Mouse (Mus musculus): ENCODE measurements around the gene Ctnna2.
A peak's percentile ranks its signal among the peaks of the same experiment; 100 is the strongest.

Gene Ctnna2

DNA sequence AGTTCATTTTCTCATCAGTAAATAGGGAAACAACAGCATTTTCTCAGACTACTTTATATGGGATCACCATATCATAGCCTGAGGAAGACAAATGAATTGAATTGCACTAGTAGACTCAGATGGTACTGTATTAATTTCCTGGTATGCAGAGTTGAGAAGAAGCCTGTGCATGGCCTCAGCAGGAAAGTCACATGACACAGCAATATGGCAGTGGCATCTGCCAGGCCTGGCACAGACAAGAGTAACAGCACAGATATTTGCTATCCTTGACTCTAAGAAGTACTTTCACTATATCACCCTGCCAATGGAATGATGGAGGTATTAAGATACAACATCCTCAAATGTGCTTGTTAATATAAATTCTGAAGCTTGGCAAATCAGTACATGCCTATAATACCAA, 553.8 kb downstream of the Ctnna2 start:
- no peak for DNase-seq (ENCODE audit: low spot score in 2 of 2)

DNA sequence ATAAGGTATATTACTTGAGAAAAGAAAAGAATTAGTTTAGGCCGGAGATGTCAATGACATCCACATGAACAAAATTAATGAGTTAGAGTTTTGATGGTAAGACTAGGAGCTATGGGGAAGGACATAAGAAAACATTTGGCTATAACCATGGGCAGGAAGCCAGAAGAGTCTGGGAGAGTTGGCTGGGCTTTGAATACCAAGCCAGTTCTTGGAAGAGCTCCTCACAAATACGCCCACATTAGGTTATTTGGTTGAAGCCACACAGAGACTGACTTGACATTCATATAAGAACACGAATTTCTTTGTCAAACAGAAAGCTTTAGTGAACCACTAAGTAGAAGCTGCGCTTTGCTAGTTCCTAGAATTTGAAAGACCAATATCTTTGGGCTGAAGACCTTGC, 554.7 kb downstream of the Ctnna2 start:
- no peak for DNase-seq (ENCODE audit: low spot score in 2 of 2)

DNA sequence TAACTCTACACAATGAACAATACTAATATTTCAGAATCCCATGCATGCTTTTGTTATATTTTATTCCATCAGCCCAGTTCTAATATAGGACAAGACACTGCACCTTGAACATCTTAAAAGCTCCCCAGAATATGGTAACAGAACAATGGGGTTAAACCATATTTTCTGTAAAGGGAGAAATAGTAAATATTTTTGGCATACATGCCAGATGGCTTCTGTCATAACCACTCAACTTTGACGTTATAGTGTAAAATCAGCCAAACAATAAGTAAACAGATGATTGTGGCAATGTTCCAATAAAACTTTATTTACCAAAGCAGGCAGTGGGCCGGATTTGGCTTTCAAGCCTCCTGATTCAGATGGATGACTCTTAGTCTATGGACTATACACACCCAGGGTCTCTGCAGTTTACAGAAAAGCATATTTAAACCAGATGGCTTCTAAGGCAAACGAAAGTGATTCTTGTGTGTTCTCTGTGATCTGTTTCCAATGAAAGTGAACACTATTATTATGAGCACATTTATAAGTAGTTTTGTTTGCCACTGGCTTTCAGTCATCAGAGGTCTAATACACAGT, 557.8 kb downstream of the Ctnna2 start:
- no peak for DNase-seq (ENCODE audit: low spot score in 2 of 2)

DNA sequence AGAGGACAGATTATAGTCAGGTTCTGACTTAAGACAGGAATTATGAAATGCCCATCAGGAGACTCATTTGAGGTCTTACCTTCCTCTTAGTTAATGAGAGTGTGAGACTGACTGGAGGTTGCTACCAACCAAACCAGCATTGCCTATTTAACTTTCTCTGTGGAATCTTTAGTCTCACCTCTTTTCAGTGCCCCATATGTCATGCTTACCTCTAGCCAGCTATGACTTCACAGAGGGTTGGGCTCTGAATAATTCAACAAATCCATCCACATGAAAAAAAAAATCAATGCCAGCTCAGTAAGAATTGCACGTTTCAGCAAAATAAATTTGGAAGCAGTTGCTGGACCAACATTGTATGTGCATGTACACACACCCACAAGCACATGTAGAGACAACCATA, 562.5 kb downstream of the Ctnna2 start:
- no peak for DNase-seq (ENCODE audit: low spot score in 2 of 2)

DNA sequence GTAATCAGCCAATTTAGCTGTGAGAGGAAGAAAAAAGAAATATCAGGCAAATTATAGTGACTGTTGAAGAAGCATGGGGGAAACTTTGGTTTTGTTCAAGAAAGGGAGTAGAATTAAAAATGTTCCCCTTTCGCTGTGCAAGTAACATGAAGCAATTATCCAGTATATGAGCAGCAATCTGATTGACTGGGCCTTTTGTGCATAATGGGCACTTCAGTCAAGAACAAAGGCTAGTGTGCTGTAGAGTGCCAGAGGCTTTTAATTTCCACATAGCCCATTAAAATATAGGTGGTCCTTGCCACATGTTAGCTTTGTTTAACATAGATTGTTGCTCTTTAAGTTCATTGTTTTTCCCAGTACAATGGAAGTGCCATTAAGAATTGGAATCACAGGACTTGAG, 566.0 kb downstream of the Ctnna2 start:
- DNase-seq (ENCODE audit: low spot score in 2 of 2), result no peak

DNA sequence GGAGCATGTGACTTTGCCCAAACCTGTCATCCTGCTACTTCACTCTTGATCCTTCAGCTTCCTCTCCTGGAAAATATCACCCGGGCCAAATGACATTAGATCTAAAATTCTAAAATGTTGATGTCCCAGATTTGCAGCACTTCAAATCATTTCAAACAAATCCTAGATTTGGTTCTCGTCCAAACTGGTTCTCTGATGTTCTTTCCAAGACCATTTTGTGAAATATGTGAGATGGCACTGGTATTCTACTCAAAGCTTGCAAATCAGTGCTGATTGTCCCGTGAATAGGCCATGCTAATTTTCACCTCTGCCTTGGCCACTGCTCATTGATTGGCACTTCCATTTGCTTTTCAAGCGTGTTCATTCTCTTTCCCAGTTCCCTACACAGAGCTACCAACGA, 571.0 kb downstream of the Ctnna2 start:
- DNase-seq (ENCODE audit: low spot score in 2 of 2), result no peak

DNA sequence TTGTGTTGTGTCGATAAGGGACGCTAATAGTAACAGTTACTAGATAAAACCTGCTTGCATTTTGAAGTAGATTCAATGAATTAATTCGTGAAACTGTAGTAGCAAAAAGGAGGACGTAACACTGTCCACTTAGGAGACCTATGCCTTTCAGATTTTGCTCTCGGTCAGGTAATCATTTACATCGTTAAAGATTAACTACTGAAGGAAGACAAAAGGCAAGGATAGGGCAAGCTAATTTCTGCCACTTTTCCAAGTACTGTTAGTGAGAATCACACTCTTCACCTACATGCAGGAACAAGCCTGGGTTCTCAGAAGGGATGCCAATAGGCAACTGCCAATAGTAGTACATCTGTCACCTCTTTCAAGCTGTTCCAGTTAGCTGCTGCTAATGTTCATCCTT, 578.7 kb downstream of the Ctnna2 start:
- DNase-seq (ENCODE audit: low spot score in 2 of 2), result no peak

DNA sequence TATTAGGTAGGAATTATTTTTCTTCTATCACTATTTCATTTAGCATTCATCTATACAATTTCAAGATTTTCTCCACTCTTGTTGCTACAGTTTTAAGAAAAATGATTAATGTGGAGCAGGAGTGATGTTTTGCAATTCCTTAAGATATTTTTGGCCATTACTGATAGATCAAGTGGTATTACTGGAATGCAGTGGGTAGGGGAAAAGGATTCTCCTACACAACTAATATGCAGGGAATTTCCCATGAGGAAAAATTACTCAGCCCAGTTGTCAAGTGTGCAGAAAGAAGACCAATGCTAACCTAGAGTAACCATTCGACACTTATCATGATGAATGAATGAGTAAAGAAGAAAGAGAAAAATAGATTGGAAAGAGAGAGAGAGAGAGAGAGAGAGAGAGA, 587.8 kb downstream of the Ctnna2 start:
- DNase-seq (ENCODE audit: low spot score in 2 of 2), result no peak

DNA sequence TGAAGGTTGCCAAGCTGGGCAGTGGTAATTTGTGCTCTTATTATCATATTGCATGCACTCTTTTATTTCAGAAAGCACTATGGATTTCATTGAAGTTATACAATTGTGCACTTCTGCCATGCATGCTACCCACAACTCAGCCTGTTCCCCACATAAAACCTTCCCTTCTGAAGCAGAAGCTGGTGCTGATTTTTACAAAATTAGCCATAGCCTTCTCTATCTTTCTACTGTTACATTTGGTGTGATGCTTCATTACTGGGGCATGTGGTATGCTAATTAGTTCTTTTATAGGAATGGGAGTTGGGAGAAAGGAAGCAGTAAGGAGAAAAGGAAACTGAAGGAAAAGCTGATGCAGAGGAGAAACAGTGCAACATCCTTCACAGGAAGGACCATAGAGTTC, 598.2 kb downstream of the Ctnna2 start:
- DNase-seq (ENCODE audit: low spot score in 2 of 2), result no peak

DNA sequence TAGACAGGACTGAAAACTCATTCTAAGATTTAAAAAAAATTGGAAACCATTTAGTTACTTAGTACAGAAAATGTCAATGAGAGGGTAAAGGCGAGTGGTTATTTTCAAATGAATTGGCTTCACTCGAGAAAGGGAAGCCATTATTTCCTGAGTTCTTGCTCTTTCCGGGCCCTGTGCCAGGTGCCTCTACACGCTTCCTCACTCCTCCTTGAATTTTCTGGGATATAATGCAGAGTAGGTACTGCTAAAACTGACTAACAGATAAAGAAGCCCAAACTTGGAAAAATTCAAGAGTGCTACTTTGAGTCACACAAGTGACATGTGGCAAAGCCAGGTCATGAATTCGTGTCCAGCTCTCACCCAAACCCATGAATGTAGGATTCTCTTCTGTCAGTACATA, 606.4 kb downstream of the Ctnna2 start:
- DNase-seq (ENCODE audit: low spot score in 2 of 2), result no peak

DNA sequence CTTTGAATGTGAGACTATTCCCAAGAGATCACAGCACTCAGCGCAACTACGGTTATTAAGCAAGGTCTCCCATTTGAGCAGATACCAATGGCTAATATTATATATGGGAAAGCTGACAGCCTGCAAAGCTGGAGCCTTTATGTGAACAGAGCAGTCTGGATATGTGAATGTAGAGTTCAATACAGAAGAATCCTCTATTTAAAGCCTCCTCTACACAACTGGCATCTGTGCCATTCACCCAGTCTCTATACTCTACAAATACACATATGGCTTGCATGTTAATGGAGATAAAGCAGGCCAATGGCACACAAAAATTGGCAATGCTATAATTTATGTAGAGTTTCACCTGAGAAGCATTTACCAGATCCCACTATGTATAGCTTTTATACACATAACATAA, 608.4 kb downstream of the Ctnna2 start:
- DNase-seq (ENCODE audit: low spot score in 2 of 2), result no peak

DNA sequence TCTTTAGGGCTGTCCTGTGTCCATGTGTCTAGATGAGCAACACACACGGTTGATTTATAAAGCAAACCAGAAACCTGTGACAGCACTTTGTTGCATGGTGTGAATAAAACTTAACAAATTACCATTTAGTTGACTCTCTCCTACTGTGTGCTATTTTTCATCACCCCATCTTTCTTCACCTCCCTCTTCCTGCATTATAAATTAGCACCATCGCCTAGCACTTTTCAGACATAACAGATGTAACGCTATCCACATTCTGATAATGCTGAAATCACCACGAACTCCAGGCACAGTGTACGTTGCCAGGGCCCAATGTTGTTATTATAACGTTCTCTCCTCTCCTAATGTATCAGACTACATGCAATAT, 621.0 kb downstream of the Ctnna2 start:
- no peak for DNase-seq (ENCODE audit: low spot score in 2 of 2)

DNA sequence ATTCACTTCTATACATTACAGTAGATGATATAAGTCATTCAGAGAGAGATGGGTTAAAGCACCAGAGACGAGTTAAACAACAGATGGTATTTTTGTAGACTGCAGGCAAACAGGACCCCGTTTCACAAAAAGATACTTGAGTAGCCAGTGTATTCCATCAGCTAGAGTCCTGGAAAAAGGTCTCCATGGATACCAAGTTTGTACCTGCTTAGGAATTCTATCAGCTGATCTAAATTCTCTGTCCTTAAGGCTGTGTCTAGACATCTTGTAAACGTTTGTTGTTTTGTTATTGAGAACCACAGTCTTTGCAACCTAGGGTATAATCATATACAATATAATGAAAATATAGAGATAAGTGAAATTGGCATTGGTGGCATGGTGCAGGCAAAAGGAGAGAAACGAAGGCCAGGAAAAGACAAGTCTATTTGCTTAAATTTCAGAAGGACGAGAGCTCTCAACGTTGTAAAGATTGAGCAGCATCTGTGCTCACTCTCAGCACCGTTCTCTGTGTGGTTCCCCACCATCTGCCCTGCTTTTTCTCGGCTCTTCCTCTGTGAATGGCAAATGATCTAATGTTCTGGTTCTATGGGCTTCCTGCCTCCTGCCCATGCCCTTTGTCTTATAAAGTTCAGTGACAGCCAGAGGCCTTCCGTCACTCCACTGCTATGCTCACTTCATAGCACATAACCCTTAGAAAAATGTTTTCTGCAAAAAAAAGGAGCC, 621.6 kb downstream of the Ctnna2 start:
- DNase-seq (ENCODE audit: low spot score in 2 of 2), result peak; percentile 18 to 20

DNA sequence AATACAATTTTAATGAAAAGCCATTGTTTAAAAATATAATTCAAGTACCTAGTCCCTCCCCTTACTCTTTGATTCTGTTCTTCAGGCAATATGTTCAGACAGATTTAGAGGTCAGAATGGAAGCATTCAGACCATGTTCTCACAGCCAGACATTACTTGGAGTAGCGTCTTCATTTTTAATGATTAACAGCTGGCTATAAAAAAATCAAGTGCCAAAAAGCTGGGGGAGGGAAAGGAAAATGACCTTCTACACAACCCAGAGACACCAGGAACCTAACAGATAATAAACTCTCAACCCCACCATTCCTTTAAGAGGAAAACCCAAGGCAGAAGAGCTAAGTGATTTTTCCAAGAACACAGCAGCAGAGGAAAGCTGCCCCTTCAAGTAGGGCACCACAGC, 624.7 kb downstream of the Ctnna2 start:
- DNase-seq (ENCODE audit: low spot score in 2 of 2), result no peak

DNA sequence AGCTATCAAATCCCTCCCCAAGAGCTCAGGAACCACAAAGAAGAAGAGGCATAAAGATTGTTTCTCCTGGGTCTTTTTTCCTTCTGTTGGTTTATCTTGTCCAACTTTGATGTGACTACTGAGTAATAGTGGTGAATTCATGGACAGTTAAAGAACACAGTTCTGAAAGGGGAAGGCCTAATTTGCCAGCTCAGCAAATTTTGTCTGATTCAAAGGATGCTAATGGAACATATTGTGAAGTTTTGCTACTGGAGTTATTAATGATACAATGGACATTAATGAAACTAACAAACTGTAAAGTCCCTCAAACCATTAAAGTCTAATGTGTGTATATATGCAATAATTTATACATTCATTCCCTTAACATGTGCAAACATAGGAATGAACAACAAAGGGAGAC, 635.7 kb downstream of the Ctnna2 start:
- no peak for DNase-seq (ENCODE audit: low spot score in 2 of 2)

DNA sequence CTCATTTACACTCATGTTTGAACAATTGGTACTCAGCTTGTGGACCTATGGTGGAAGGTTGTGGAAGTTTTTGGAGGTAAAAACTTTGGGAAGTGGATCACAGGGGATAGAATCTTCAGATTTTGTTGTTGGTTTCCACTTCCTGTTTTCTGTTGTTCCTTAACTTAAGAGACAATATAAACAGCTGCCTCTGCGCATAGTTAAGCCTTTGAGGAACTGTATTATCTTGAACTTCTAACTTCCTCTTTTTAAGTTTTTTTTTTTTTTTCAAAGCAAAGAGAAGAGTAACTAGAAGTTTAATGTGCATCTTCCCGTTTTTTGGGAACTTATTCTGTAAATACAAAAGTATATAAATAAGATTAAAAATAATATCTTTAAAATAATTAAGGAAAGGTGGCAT, 644.0 kb downstream of the Ctnna2 start:
- DNase-seq (ENCODE audit: low spot score in 2 of 2), result no peak

DNA sequence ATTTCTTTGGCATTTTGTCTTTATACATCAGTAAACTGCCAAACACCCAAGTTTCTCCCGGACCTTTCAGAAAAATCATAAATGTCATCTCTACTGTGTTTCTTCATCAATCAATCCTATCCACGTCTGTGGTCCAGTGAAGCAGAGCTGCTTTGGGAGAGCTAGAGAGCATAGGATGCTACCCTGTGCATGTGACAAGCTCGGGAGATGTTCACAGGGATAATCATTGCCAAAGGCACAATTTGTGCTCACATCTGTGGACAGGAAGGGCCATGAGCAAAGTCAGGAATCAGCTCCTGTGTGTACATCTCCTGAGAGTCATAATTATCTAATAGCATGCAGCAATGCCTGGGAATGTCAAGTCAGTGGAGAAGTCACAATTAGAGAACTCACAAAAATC, 654.8 kb downstream of the Ctnna2 start:
- no peak for DNase-seq (ENCODE audit: low spot score in 2 of 2)

DNA sequence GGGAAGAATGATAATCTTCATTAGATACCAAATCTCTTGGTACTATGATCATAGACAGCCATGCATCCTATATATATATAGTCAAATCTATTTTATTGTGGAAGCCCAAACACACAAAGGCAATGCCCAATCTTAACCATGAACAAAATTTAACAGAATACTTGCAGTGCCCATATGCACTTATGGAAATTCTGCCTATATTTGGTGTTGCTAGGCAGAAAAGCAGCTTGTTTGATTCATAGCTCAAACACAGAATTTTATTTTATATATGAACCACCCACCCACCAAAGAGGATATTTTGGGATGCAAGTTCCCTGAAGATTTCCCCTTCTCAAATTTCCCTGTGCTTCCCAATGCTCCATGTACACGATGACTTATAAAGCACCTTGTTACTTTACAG, 655.2 kb downstream of the Ctnna2 start:
- DNase-seq (ENCODE audit: low spot score in 2 of 2), result no peak

DNA sequence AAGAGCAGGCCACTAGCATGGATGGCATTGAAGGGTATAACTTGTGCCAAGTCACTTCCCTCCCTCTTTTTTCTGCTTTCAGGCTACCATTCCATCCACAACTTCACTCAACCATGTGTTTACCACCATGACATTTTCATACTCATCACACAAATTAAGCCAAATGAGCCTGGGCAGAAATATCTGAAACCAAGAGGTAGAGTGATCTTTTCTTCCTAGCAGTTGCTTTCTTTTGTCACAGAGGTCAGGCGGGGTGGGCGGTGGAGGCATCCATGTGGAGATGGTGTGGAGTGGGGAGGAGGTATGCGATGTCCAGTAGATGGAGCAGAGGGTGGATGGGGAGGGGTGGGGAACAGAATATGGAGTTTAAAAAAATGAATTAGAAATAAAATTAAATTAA, 672.7 kb downstream of the Ctnna2 start:
- DNase-seq (ENCODE audit: low spot score in 2 of 2), result no peak

DNA sequence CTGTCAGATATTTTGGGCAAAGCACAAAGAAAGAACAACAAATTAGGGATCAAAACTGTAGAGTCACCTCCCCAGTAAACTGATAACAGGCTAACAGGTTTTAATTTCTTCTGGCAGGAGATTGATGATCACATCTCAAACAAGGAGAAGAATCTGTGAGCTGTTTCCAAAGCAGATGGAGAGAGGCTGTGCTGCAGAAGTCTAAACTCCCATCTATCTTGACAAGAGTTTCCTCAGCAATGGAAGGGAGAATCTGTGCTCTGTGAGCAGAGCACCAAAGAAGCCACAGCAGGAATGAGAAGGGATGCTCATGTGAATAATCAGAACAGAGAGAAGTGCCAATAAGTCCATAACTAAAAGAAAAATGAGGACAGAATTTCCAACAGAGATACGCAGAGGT, 678.2 kb downstream of the Ctnna2 start:
- DNase-seq (ENCODE audit: low spot score in 2 of 2), result no peak

DNA sequence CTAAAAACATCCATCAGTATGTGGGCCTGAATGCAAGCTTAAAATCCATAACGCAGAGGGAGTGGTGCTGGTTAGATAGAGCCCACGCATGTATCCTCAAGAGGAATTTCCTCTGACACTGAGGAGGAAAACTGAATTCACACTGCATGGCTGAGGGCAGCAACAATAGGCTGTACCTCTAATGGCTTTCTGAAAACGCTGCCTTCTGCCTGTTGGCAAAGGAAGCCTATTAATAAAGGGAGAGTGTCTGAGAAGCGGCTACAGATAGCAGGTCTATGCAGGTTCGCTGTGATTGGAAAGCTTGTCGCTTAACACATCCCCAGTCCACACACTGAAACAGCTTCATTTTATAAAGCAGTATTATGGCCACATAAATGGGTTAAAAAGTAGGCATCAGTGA, 688.1 kb downstream of the Ctnna2 start:
- DNase-seq (ENCODE audit: low spot score in 2 of 2), result no peak

DNA sequence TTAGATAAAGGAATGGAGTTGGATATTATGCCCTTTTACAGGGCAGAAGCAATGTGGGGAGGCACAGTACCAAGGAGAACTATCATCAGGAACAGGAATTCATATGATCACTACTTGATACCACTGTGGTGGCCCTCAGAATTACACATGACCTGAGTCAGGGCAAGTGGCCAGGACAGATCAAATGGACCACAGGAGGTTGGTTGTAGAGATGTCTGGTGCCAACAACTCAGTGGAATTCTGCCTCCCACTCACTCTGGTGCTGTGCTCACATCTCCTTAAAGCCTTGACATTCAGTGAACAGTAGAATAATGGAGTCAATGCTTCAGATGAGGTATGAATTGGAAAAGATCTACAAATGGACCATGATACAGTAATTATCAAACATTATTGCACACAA, 691.1 kb downstream of the Ctnna2 start:
- no peak for DNase-seq (ENCODE audit: low spot score in 2 of 2)

DNA sequence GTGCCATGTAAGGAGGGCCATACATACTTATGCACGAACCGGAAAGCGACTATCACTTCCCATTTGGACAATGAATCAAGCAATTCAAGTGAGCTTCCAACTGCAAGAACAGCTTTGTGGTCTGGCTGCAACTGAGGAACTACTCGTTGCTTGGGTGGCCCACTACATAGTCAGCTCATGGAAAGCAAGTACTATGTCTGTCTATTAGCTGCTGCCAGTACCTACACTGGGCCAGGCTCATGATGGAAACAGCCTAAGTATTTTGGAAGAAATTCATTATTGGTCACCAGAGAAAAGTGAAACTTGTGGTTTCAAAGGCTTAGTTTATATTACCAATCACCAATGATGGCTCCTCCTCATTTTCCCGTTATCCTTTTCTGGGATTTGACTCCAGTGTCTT, 693.2 kb downstream of the Ctnna2 start:
- DNase-seq (ENCODE audit: low spot score in 2 of 2), result no peak

DNA sequence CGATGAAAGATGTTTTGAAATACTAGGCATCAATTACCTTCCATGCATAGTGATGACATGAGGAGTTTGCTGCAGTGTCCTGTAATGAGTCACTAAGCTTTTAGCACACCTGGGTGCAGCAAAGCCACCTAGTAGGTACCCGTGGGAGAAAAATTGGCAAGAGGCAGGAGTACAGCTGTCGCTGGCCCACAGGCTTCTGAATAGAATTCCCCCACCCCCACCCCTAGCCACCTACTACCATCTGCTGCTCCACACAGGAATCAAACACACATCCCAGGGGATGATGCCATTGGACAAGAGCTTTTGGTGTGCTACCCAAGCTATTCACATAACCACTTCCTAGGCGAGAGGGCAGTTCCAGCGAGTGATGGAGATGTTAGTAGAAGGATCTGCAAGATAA, 700.7 kb downstream of the Ctnna2 start:
- no peak for DNase-seq (ENCODE audit: low spot score in 2 of 2)
